Mouse (Mus musculus): ENCODE results near the gene Tle6.

DNA sequence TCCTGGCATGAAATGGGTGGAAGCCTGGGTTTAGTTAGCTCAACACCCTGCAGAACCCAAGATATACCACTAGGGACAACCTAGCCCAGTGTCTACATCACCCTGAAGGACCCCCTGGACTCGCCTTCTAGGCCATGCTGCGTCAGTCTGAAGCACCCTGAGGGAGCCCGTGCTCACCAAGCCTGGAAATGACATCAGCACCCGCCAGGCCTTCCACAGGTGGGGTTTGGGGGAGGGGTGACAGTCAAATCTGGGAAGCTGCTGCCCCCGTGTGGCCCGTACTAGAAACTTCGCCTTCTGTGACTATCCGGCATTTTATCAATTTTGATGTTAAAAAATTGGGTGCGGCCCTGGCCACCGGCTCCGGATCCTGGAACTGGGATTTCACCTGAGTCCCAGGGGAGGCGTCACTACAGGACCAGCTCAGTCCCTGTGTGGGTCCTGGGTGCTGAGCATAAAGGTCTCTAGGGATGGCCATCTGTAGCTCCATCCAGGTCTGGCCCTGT, 49.2 kb downstream of the Tle6 start:
- TF ChIP-seq CHD2 (IDR thresholded peaks at IDR 0.05; ENCODE audit: low read depth, low read length) (no peak), ZC3H11A (IDR thresholded peaks at IDR 0.05; ENCODE audit: borderline replicate concordance, low read depth, low read length) (no peak), ZNF384 (IDR thresholded peaks at IDR 0.05; ENCODE audit: low read depth, low read length) (no peak), HCFC1 (IDR thresholded peaks at IDR 0.05; ENCODE audit: borderline replicate concordance, insufficient read depth, low read length) (no peak)
